Mouse (Mus musculus): Measurements from ENCODE around the gene Paqr5.

The Paqr5 gene

DNA sequence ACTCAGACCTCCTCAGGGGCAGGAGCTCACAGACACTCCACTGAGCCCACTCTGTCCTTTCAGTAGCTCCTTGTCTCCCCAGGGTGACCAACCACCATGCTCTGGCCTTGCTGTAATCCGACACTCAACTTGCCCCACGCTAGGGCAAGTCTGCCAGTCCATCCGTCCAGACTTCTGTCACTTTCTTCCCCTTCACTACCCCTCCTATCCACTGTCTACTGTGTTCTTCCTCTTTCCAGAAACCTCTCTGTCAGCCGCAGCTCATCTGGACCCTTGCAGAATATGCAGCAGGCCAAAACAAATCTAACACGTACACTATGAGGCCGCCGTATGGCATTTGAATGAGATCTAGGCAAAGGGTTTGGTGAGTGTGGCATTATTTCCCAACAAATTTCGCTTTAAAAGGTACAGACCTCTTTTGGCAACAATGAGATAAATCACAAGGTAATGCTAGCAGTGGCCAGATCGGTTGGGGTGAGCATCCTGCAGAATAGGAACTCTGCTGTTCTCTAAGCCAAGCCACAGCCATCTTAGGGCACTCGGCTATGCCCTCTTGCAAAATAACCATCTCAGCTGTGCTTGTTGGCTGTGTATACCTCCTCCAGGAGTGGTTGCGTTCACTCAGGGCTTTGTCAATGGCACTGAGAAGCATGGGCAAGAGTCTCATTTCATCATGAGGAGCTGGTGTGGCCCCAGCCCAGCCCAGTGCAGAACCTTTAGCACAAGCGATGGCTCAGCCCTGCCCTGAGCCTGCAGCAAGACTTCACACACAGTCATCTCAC, 13.1 kb downstream of the Paqr5 start:
- DNase-seq (ENCODE audit: low spot score in 2 of 2): no peak

GRCm38 (mm10) chr9:62008360-62008759, 18.3 kb downstream of the Paqr5 start:
- DNase-seq (ENCODE audit: low spot score in 2 of 2): no peak

- DNase-seq (ENCODE audit: low spot score in 2 of 2): no peak
Observed at GRCm38 (mm10) chr9:62007028-62007427, 19.6 kb downstream of the Paqr5 start.

DNA sequence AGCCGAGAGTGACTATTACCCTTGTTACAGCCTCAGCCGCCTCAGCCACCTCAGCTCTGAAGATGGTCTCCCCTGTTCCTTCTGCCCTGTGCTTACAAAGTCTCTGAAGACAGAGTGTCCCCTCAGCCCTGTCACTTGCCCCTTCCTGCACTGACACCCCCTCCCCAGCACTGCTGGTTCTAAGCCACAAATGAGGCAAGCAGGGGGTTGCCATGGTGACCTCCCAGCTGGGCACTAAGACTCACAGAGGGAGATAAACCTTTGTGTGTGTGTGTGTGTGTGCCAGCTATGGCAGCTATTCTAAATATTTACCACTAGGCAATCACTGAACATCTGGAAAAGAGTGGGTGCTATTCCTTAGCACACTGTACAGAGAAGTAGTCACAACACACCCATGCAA, 23.0 kb downstream of the Paqr5 start:
- DNase-seq (ENCODE audit: low spot score in 2 of 2): no peak

DNA sequence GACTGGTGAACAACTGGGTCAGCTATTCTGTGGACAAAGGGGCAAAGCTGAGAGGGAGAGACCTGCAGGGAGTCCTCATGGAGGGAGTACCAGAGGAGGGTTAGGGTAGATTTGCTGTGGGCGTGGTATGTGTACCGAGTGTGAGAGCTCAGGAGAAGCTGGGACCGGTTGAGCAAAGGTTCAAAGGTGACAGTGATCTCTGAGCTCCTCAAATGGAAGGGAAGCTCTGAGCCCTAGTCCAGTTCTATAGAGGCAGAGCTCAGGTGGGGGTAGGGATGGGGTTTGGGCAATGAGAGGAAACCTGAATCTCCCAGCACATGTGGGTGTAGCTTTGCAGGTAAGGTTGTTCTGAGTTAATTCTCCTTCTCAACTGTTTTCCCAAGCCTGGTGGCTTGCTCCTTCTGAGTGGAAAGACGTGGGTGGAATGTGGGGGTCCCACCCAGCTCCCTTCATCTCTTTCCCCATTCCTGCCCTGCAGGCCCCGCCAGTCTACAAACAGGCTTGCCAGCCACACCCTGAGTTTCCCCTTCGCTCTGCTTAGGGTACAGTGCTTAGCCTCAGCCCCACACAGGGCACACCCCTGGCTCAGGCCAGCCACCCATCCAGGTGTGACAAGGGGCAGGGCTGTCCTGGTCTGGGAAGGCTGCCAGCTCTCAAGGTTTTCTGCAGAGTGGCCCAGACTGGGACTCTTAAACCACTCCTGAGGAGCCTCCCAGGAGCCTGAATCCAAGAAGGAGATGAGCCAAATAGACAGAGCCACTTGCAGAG, 26.8 kb downstream of the Paqr5 start:
- peak; percentile 58 to 67 for DNase-seq (ENCODE audit: low spot score in 2 of 2)

- peak; percentile 50 to 62 for DNase-seq (ENCODE audit: low spot score in 2 of 2)
Observed at GRCm38 (mm10) chr9:61997860-61998259, 28.8 kb downstream of the Paqr5 start.

DNA sequence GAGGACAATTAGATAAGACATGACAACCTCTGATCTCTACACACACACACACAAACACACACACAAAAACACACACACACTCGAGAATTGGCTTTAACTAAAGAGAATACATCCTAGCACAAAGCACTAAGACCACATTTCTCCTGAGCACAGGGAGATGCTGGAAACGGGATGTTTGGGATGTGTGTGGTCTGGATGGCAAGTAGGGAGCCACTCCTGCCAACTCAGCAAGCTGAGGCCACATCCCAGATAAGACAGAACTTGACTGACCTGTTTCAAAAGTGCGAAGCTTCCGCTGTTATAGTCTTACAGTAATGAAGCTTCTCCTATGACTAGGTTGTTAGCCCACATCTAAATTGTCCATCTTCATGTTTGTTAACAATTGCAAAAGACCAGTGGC, 35.5 kb downstream of the Paqr5 start:
- no peak for DNase-seq (ENCODE audit: low spot score in 2 of 2)

GRCm38 (mm10) chr9:61990738-61991137, 35.9 kb downstream of the Paqr5 start:
- no peak for DNase-seq (ENCODE audit: low spot score in 2 of 2)

DNA sequence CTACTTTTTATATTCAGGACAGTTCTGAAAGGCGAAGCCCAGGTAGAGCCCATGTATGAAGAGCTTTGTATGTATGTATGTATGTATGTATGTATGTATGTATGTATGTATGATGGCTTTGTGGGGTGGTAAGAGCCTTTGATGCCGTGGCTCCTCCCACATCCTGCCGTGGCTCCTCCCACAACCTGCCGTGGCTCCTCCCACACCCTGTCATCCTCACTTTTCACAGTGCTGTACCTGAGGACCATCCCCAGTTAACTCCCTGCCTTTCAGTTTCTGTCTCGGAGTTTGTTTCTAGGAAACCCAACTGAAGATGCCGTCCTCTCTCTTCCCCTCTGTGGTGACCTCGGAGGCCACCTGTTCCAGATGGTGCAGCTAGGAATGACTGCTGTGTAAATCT, 40.6 kb downstream of the Paqr5 start:
- no peak for DNase-seq (ENCODE audit: low spot score in 2 of 2)

- DNase-seq (ENCODE audit: low spot score in 2 of 2): peak in 1 of 2 experiments; percentile 43
Observed at GRCm38 (mm10) chr9:61985183-61985863, 41.3 kb downstream of the Paqr5 start.

- no peak for DNase-seq (ENCODE audit: low spot score in 2 of 2)
Observed at GRCm38 (mm10) chr9:61982940-61983620, 43.6 kb downstream of the Paqr5 start.

DNA sequence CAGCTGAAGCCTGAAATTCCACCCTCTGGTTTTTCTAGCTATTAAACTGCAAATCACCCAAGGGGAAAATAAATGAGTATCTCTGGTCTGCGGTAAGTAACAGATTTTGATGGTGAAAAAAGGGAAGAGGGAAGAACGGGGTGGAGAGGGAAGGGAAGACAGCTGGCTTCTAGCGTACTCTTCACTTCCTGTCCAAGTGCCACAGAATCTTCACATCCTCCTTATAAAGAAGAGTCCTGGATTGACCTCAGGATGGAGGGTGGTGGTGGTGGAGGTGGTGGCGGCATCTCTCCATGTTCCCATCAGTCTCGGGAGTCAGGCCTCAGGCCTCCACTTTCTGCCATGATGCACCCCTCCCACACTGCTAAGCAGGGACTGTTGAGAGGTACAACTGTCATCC, 44.8 kb downstream of the Paqr5 start:
- DNase-seq (ENCODE audit: low spot score in 2 of 2): no peak

DNA sequence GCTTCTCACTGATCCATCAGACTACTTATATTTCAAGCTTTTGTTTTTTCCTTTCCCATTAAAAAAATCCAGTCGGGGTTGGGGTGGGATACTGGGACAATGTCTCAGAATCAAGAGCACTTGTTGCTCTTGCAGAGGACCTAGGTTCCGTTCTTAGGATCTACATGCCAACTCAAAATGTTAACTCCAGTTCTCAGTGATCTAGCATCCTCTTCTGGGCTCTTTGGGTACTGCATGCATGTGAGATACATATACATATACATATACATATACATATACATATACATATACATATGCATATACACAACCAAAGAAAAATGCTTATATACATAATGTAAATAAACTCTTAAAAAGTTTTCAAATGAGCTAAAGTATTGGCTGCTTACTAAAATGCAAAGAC, 46.7 kb downstream of the Paqr5 start:
- DNase-seq (ENCODE audit: low spot score in 2 of 2): no peak

DNA sequence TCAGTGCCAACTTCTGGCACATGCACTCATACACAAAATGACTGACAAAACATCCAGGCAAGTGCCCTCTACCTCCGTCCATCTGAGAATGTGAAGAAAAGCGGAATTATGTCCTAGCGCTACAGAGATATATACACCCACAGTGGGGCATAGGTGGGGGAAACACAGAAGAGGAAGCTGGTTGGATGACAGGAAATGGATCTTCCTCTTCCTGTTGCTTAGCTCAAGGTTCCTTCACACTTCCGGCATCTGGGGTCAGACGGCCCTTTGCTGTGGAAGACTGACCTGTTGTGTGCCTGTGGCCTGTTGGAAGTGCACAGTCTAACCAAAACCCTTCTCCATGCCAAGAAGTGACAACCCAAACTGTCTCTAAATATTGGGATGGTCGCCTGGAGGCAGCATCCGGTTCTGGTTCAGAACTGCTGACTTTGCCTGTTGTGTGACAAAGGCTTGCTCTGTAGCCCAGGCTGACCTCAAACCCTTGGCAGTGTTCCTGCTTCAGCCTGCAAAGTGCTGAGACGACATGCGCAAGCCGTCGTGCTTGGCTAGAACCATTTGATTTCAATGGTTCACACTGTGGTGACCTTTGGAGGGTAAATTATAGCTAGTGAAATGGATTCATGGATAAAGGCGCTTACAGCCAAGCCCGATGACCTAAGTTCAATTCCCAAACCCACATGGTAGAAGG, 49.3 kb downstream of the Paqr5 start:
- DNase-seq (ENCODE audit: low spot score in 2 of 2): no peak

DNA sequence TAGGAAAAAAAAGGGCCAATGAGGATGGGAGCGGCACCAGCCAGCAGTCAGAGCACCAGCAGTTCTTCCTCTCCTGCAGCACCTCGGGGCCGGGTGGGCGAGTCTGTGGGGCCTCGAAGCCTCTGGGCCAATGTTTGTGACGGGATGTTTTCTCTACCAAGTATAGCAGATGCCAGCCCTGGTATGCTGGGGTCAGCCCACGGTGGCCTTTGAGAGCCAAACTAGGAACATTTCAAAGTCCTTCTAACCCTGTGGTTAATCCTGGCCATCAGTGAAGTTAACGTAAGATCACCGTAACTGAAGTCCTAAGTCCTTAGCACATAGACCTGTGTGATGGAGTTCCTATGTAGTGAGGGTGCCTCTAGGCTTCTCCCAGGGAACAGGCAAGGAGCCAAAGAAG, 54.6 kb downstream of the Paqr5 start:
- no peak for DNase-seq (ENCODE audit: low spot score in 2 of 2)

DNA sequence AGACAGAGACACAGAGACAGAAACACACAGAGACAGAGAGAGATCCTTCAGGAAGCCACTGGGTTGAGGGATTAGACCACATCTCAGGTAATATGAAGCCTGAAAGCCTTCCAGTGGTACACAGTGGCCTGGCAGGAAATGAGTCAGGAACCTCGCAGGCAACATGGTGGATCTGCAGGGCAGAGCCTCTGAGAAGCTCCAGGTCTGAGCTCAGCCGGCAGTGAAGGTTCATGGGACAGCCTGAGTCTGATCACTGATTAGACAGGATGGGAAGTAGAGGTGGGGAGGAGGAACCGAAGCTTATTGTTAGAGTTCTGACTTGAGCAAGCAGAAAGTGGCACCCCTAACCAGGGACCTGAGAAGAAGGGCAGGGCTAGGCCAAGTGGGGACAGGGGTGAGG, 55.6 kb downstream of the Paqr5 start:
- DNase-seq (ENCODE audit: low spot score in 2 of 2): no peak

GRCm38 (mm10) chr9:61967357-61967756, 59.3 kb downstream of the Paqr5 start:
- no peak for DNase-seq (ENCODE audit: low spot score in 2 of 2)

DNA sequence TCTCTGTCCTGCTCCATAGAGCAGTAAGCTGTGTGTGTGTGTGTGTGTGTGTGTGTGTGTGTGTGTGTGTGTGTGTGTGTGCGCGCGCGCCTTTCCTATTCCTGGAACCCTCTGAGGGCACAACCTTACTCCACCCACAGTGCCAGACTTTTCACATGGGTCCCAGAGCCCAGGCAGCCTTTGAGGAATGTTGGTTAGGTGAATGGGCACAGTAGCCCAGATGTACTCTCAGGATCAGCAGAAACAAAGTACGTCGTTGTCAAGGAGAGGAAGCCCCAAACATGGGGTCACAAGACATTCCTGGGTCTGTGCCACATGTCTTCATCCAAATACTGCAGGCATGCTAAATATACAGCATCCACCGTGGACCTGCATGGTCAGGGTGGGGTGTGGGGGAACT, 60.7 kb downstream of the Paqr5 start:
- no peak for DNase-seq (ENCODE audit: low spot score in 2 of 2)

DNA sequence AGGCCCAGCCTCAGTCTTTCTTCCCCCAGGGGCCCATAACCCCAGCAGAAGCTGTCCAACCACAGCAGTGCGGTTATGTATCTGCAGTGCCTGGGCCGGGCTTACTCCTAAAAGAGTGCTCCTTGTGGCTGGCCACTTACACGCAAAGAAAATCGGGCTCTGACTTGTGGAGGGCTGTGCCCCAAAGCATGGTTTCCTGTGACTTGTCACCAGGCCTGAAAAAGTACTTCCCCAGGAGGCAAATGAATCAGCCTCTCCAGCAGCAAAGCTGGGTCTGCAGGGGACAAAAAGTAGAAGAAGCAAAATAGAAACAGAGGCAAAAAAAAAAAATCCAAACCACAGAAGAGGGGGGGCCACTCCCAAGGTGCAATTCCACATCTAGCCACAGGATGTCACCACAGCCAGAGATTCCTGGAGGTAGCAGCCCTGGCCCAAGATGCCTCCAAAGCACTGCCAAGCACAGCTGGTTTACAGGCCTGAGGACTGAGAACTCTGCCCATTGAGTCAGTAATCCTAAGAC, 61.2 kb downstream of the Paqr5 start:
- peak; percentile 68 to 85 for DNase-seq (ENCODE audit: low spot score in 2 of 2)

DNA sequence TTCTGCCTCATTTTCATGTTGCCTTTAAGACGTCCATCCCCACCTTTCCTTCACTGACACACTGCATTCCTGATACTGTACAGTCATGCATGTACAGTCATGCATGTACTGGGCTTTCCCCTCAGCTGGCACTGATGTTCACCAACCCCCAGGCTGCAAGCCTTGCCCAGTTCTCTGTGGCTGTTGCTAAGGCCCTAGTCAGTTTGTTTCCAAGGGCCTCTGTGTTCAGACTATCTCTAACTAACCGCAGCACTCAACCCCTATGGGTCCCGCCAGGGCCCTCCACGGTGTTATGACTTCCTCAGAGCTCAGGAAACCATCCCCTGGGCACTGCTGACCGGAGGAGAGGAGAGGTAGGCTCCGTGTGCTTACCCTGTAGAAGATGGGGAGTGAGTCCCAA, 63.3 kb downstream of the Paqr5 start:
- no peak for DNase-seq (ENCODE audit: low spot score in 2 of 2)

GRCm38 (mm10) chr9:61961181-61961580, 65.5 kb downstream of the Paqr5 start:
- no peak for DNase-seq (ENCODE audit: low spot score in 2 of 2)
